Mouse (Mus musculus) kidney, adult 2 months (tissue): ENCODE measurements around the gene Popdc3. TPM values are rescaled to one million over a fixed set of nuclear protein-coding genes. Genes with fewer than 3 reads are reported as not detected.
"Not testable (repeated sequence)": the region's sequence is repeated elsewhere in the genome, so short reads cannot be mapped to it uniquely, and the experiment has no call there.

Experiments
- DNase-seq: peaks from one replicate; pipeline ENCODE4 v3.0.0; 2021
- H3K27ac ChIP-seq: fragments of 200-500 bp; 2 replicates; pipeline ENCODE4 v1.5.1; 2012; ENCODE audit warnings: low read depth, low read length, control low read depth, inconsistent platforms; ENCODE audit not compliant: insufficient read depth
- H3K27me3 ChIP-seq: fragments of 200-500 bp; replicated peaks from 2 replicates; pipeline ENCODE4 v1.6.1; 2012; ENCODE audit warnings: mild to moderate bottlenecking, moderate library complexity, low read length, inconsistent platforms; ENCODE audit not compliant: control insufficient read depth, insufficient read depth
- H3K36me3 ChIP-seq: fragments of 200-500 bp; 2 replicates; pipeline ENCODE4 v1.6.1; 2012; ENCODE audit warnings: mild to moderate bottlenecking, moderate library complexity, low read length, inconsistent platforms; ENCODE audit not compliant: control insufficient read depth, insufficient read depth
- H3K4me1 ChIP-seq: fragments of 200-500 bp; 2 replicates; pipeline ENCODE4 v1.6.1; 2011; ENCODE audit warnings: low read length; ENCODE audit not compliant: control insufficient read depth, insufficient read depth
- H3K4me3 ChIP-seq: fragments of 200-500 bp; 2 replicates; pipeline ENCODE4 v1.5.1; 2011; ENCODE audit warnings: mild to moderate bottlenecking, low read depth, low read length, control low read depth; ENCODE audit not compliant: insufficient read depth
- CTCF ChIP-seq: fragments of 200-500 bp; conservative IDR thresholded peaks from 2 replicates; pipeline ENCODE4 v1.5.1; 2011; ENCODE audit warnings: low read depth, mild to moderate bottlenecking, control low read depth, low read length, moderate library complexity, mixed read lengths; ENCODE audit not compliant: insufficient read depth, insufficient read length
- POLR2A ChIP-seq: fragments of 200-500 bp; IDR thresholded peaks from one replicate; pipeline ENCODE4 v1.6.1; 2011; ENCODE audit warnings: low read depth, low read length, control low read depth
- WGBS: fragments of 180-500 bp; shearing (Covaris S2); methylation state at CpG from one replicate; pipeline ENCODE4 v1.1.7; 2018; 5-methylcytosine and 5-hydroxymethylcytosine counted together
- polyA plus RNA-seq: library from polyadenylated mRNA; depleted of rRNA; stranded (reverse); fragments of >200 nt; gene quantifications from 2 replicates; pipeline ENCODE4 v1.2.3, GENCODE M21; 2012

Popdc3 gene
- polyA plus RNA-seq, 1 experiment = 0.41 TPM

- DNase-seq = no peak
- TF ChIP-seq POLR2A (no peak), CTCF (no peak)
- Histone ChIP-seq H3K4me3 (no peak overlapping the region), H3K4me1 (no peaks in the 10 kb centered on the region), H3K36me3 (no peaks in the 10 kb centered on the region), H3K27me3 (peaks cover 2% of the 10 kb centered on the region; the same call in 1 of the 2 replicates), H3K27ac (no peak overlapping the region)
- WGBS = 66% methylated on average over 5 of the region's 5 CpGs
Measured at GRCm38 (mm10) chr10:45290618-45291017, 112.7 kb downstream of the Popdc3 start.

- H3K27me3 ChIP-seq, H3K27ac ChIP-seq, H3K4me1 ChIP-seq, DNase-seq, H3K4me3 ChIP-seq, H3K36me3 ChIP-seq: not testable (repeated sequence)
- WGBS = 67% methylated on average over 4 of the region's 4 CpGs
Measured at GRCm38 (mm10) chr10:45292159-45292558, 114.3 kb downstream of the Popdc3 start.

GRCm38 (mm10) chr10:45295093-45295492, 117.2 kb downstream of the Popdc3 start:
- Histone ChIP-seq H3K4me1 (no peaks in the 10 kb centered on the region), H3K36me3 (no peaks in the 10 kb centered on the region), H3K27me3 (no peaks in the 10 kb centered on the region), H3K27ac (no peak overlapping the region), H3K4me3 (no peak overlapping the region)
- WGBS = 82% methylated on average over 5 of the region's 5 CpGs
- DNase-seq = no peak
- TF ChIP-seq POLR2A (no peak), CTCF (no peak)

DNA sequence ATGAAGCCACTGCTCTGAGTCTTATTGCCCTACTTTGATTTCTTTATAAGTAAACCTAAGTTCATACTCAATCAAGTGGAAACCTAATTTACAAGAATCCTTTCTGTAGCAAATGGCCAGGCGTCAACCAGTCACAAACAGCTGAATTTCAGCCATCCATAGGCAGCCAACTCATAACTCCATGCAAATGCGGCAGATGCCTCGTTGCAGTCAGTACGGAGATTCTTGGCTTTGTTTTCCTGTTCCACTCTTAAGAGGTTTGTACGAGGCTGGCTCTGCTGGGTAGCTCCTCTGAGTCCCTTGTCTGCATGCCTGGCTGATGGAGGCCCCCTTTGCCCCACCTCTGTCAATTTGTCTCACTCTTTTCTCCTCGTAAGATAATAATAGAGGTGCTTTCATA, 120.6 kb downstream of the Popdc3 start:
- Histone ChIP-seq H3K36me3 (no peaks in the 10 kb centered on the region), H3K27ac (no peak overlapping the region), H3K27me3 (no peaks in the 10 kb centered on the region), H3K4me1 (no peaks in the 10 kb centered on the region), H3K4me3 (no peak overlapping the region)
- TF ChIP-seq POLR2A (no peak), CTCF (no peak)
- 56% methylated on average over 6 of the region's 6 CpGs for WGBS
- DNase-seq = no peak

GRCm38 (mm10) chr10:45299509-45299908, 121.6 kb downstream of the Popdc3 start:
- H3K4me3 ChIP-seq = no peak overlapping the region
- TF ChIP-seq CTCF (no peak), POLR2A (no peak)
- no peaks in the 10 kb centered on the region for H3K4me1 ChIP-seq
- no peak for DNase-seq
- no peaks in the 10 kb centered on the region for H3K36me3 ChIP-seq
- H3K27ac ChIP-seq = no peak overlapping the region
- H3K27me3 ChIP-seq = no peaks in the 10 kb centered on the region
- 65% methylated on average over 4 of the region's 4 CpGs for WGBS

- DNase-seq = no peak
- H3K4me1 ChIP-seq = no peaks in the 10 kb centered on the region; the same call in 1 of the 2 replicates
- WGBS = 32% methylated on average over 14 of the region's 14 CpGs
- H3K27ac ChIP-seq = no peak overlapping the region
- H3K27me3 ChIP-seq = no peaks in the 10 kb centered on the region; the same call in 1 of the 2 replicates
- TF ChIP-seq CTCF = no peak
- no peak for TF ChIP-seq POLR2A
- H3K36me3 ChIP-seq = no peaks in the 10 kb centered on the region
- H3K4me3 ChIP-seq = no peak overlapping the region
Measured at GRCm38 (mm10) chr10:45303315-45304036, 125.6 kb downstream of the Popdc3 start.

- 88% methylated on average over 5 of the region's 5 CpGs for WGBS
- Histone ChIP-seq H3K4me1 (no peaks in the 10 kb centered on the region; the same call in 1 of the 2 replicates), H3K4me3 (no peak overlapping the region), H3K27ac (no peak overlapping the region), H3K36me3 (no peaks in the 10 kb centered on the region), H3K27me3 (no peaks in the 10 kb centered on the region; the same call in 1 of the 2 replicates)
- DNase-seq = no peak
- TF ChIP-seq POLR2A (no peak), CTCF (no peak)
Measured at GRCm38 (mm10) chr10:45305173-45305572, 127.3 kb downstream of the Popdc3 start.
